Mouse (Mus musculus): Measurements from ENCODE around the gene Tuba1a. TPM values are rescaled to one million over a fixed set of nuclear protein-coding genes. Genes with fewer than 3 reads are reported as not detected.

Tuba1a gene
- polyA plus RNA-seq (2012; ENCODE audit: insufficient read depth, insufficient read length, missing spikeins), result 125 and 132 TPM in 2 replicates

- Histone ChIP-seq H3K4me3 (ENCODE audit: insufficient read depth, low read depth, low read length) (peak within 1 kb of the TSS; percentile 95), H3K27ac (replicated peaks; ENCODE audit: low read depth, low read length) (peak within 1 kb of the TSS; percentile 96), H3K4me1 (ENCODE audit: control insufficient read depth, insufficient read depth, insufficient read length, low read length) (peaks cover 3% of the 10 kb centered on the region; the same call in 1 of the 2 replicates)
These were observed at the start of gene Tuba1a, which contains the start of gene Gm49450 for GRCm38 (mm10) chr15:98953401-98954356. TSS of gene Tuba1a (minus strand) at chr15:98953703. TSS of gene Gm49450 (minus strand) at chr15:98953551.

DNA sequence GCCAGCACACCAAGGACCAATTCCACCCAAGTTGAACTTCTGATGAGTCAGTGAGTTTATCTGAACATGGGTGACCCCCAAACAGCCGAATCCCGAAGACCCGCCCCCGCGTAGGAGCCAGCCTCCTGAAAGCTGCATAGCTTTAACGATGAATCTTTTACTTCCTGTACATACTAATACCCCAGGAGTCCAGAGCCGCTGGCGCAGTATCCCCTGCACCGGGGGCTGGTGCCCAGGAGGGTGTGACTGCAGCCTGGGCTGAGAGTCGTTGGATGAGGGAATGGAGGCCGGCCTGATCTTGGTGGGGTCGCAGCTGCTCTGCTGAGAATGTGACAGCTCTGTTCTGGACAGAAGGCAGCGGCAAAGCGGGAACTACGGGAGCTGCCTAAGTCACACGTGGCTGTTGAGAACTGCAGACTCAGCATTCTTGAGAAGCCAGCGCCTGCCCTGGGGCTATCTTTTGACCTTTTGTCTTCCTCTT lies 48.0 kb upstream of the Tuba1a start:
- Histone ChIP-seq H3K4me3 (ENCODE audit: insufficient read depth, low read depth, low read length) (peak overlapping the region; percentile 43), H3K27ac (replicated peaks; ENCODE audit: low read depth, low read length) (no peak overlapping the region), H3K4me1 (ENCODE audit: control insufficient read depth, insufficient read depth, insufficient read length, low read length) (peaks cover 4% of the 10 kb centered on the region)

GRCm38 (mm10) chr15:99000535-99001283 lies 47.2 kb upstream of the Tuba1a start:
- peaks cover 4% of the 10 kb centered on the region for H3K4me1 ChIP-seq (ENCODE audit: control insufficient read depth, insufficient read depth, insufficient read length, low read length)
- no peak overlapping the region for H3K27ac ChIP-seq (replicated peaks; ENCODE audit: low read depth, low read length)
- peak overlapping the region; percentile 20; the same call in 1 of the 2 replicates for H3K4me3 ChIP-seq (ENCODE audit: insufficient read depth, low read depth, low read length)

DNA sequence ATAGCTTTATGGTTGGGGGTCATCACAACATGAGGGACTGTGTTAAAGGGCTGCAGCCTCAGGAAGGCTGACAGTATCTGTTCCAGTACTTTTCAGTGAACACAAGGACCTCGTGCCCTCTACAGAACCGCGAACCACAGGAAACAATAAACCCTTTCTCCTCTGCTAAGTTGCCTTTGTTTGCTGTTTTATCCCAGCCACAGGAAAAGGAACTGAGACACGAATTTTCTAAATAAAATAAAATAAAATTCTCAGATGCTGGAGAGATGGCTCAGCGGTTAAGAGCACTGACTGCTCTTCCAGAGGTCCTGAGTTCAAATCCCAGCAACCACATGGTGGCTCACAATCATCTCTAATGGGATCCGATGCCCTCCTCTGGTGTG lies 45.3 kb upstream of the Tuba1a start:
- H3K27ac ChIP-seq (replicated peaks; ENCODE audit: low read depth, low read length), result no peak overlapping the region
- peaks cover 4% of the 10 kb centered on the region for H3K4me1 ChIP-seq (ENCODE audit: control insufficient read depth, insufficient read depth, insufficient read length, low read length)

DNA sequence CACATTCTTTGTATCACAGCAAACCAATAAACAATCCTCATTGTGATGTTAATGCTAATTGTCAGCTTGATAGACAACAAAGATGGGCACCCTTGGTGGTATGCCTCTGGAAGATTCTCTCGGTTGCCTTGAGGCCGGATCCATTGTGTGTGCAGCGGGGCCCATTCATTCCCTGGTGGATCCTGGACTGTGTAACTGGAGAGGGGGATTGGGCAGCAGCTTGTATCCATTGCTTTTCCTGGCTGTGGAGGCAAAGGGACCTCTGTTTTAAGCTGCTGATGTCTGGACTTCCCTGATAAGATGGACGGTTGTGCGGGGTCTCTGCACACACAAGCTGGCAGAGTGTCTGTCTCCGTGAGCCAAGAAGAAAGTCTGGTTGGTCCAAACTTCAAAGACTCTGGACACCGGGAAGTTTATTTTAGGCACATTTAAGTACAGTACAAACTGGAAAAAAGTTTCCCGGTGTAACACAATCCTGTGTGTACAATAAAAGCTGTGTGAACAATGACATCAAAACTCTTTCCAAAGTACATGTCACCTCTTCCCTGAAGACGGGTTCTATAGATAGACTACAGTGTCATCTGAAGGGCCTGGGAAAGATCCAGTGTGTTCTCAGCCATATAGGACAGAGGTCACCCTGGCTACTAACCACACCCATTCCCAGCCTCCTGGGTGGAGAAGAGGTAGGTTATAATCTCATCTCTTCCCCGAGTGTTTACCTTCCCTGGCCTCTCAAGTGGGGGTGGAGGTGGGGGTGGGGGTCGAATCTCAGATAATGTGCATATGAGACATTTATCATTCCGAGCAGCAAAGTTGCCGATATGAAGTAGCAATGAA lies 44.7 kb upstream of the Tuba1a start:
- no peak overlapping the region for H3K4me3 ChIP-seq (ENCODE audit: insufficient read depth, low read depth, low read length)
- peak overlapping the region; percentile 3; the same call in 1 of the 2 replicates for H3K27ac ChIP-seq (replicated peaks; ENCODE audit: low read depth, low read length)
- peaks cover 4% of the 10 kb centered on the region for H3K4me1 ChIP-seq (ENCODE audit: control insufficient read depth, insufficient read depth, insufficient read length, low read length)

More for the DNA sequence above, 45.3 kb upstream of the Tuba1a start:
- no peak overlapping the region for H3K4me3 ChIP-seq (ENCODE audit: insufficient read depth, low read depth, low read length)

GRCm38 (mm10) chr15:98996840-98997239 lies 43.3 kb upstream of the Tuba1a start:
- Histone ChIP-seq H3K4me1 (ENCODE audit: control insufficient read depth, insufficient read depth, insufficient read length, low read length) (peaks cover 10% of the 10 kb centered on the region), H3K4me3 (ENCODE audit: insufficient read depth, low read depth, low read length) (no peak overlapping the region), H3K27ac (replicated peaks; ENCODE audit: low read depth, low read length) (no peak overlapping the region)

- no peak overlapping the region for H3K4me3 ChIP-seq (ENCODE audit: insufficient read depth, low read depth, low read length)
- H3K4me1 ChIP-seq (ENCODE audit: control insufficient read depth, insufficient read depth, insufficient read length, low read length), result peaks cover 16% of the 10 kb centered on the region
These were observed 41.5 kb upstream of the Tuba1a start for GRCm38 (mm10) chr15:98994957-98995520.

DNA sequence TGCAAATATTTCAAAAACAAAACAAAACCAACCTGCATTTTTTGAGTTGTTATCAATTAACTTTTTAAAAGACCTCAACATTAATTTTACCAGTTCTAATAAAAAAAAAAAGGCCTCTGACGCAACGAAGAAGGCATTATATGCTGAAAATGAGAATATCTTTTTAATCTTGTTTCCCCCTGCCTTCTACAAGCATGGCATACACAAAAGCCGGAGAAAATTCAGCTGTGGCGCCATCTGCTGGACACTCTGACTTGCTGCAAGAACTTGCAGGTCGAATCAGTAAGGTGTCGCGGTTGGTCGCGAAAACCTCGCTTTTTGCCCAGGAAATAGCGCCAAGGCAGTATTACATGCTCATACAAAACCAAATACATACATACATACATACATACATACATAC lies 40.4 kb upstream of the Tuba1a start:
- Histone ChIP-seq H3K4me1 (ENCODE audit: control insufficient read depth, insufficient read depth, insufficient read length, low read length) (peaks cover 16% of the 10 kb centered on the region), H3K27ac (replicated peaks; ENCODE audit: low read depth, low read length) (no peak overlapping the region), H3K4me3 (ENCODE audit: insufficient read depth, low read depth, low read length) (no peak overlapping the region)

More at GRCm38 (mm10) chr15:98994957-98995520, 41.5 kb upstream of the Tuba1a start:
- H3K27ac ChIP-seq (replicated peaks; ENCODE audit: low read depth, low read length), result no peak overlapping the region

DNA sequence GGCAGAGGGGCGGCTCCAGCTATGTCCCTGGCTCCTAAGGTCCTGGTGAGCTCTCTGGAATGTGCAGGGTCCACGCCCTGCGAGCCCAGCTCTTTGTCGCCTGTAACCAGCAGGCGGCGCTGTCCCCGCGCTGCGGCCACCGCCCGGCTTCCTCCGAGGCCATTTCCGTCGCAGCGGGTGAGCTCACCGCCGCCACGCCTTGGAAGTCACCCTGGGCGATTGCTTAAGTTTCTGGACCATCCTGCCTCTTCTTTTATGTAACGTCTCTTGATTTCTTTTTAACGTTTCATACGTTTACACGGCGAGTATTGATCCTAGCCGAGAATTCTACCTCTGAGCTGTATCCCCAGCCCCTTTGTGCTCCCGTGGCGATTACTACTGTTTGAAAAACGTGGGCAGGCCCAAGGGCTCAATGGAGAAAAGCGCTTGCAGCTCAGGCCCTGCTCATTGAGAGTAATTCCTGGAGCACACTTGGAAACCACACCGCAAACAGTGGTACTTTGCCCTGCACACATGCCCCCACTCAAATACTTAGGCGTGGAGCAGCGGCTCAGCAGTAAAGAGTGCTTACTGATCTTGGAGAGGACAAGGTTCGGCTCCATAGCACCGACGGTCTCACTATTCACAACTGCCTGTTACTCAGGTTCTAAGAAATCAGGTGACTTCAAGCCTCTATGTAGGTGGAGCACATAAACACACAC lies 39.7 kb upstream of the Tuba1a start:
- peak overlapping the region; percentile 99 for H3K27ac ChIP-seq (replicated peaks; ENCODE audit: low read depth, low read length)
- H3K4me3 ChIP-seq (ENCODE audit: insufficient read depth, low read depth, low read length), result peak overlapping the region; percentile 65
- H3K4me1 ChIP-seq (ENCODE audit: control insufficient read depth, insufficient read depth, insufficient read length, low read length), result peaks cover 22% of the 10 kb centered on the region

DNA sequence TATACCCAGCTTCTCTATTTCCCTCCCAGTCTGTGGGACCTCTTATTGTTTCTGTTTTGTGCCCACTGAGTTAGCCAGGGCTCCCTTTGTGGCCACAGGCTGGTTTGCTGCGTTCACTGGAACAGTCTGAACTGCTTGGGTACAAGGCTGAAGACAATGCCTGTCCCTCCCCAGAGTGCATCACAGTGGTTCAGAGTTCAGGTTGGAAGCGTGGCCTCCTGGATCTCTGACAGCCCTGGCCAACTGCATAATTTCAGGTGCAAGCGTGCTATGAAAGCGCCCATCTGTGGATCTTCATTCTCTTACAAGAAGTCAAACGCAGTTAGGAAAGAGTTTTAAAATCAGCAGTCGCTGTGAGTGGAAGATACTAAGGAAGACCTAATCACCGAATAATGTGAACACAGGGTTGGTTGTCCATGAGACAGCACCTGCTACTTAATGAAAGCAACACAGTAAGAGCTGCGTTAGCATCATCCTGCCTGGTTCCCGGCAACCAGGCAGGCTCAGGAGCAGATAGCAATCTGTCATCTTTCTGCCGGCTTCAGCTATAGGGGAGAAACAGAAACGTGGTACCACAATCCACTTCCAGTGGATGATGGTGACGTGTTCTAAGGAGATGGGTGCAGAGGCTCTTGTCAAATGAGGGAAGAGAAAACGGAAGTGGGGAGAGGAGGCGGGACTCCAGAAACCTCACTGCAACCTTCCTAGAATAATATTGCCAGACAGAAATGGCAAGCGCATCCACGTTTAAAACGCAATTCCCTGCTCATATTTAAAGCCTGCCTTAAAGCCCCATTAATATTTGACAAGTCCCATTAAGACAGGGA lies 38.8 kb upstream of the Tuba1a start:
- peaks cover 20% of the 10 kb centered on the region for H3K4me1 ChIP-seq (ENCODE audit: control insufficient read depth, insufficient read depth, insufficient read length, low read length)
- H3K4me3 ChIP-seq (ENCODE audit: insufficient read depth, low read depth, low read length), result peak overlapping the region; percentile 45
- H3K27ac ChIP-seq (replicated peaks; ENCODE audit: low read depth, low read length), result peak overlapping the region; percentile 84

DNA sequence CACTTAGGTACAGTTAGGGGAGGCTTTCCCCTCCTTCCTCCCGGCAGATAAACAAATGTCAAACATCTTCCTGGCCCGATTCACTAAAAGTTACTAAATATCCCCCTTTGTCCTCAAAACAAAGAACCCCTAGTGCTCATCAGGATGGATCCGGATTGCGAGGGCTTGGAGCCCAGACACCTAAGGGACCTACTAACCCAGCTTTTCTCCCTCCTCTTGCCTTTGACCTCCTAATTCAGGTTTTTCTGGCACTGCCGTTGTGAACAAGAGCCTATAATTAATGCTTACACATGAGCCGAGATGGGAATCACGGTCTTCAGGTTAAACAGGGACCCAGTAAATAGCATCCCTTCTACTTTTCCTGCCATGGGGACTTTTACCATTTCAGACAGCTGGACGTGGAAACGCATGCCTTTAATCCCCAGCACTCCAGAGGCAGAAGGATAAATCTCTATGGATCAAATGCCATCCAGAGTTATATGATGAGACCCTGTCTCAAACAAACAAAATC lies 38.1 kb upstream of the Tuba1a start:
- peaks cover 24% of the 10 kb centered on the region for H3K4me1 ChIP-seq (ENCODE audit: control insufficient read depth, insufficient read depth, insufficient read length, low read length)
- no peak overlapping the region for H3K4me3 ChIP-seq (ENCODE audit: insufficient read depth, low read depth, low read length)
- peak overlapping the region; percentile 84 for H3K27ac ChIP-seq (replicated peaks; ENCODE audit: low read depth, low read length)

DNA sequence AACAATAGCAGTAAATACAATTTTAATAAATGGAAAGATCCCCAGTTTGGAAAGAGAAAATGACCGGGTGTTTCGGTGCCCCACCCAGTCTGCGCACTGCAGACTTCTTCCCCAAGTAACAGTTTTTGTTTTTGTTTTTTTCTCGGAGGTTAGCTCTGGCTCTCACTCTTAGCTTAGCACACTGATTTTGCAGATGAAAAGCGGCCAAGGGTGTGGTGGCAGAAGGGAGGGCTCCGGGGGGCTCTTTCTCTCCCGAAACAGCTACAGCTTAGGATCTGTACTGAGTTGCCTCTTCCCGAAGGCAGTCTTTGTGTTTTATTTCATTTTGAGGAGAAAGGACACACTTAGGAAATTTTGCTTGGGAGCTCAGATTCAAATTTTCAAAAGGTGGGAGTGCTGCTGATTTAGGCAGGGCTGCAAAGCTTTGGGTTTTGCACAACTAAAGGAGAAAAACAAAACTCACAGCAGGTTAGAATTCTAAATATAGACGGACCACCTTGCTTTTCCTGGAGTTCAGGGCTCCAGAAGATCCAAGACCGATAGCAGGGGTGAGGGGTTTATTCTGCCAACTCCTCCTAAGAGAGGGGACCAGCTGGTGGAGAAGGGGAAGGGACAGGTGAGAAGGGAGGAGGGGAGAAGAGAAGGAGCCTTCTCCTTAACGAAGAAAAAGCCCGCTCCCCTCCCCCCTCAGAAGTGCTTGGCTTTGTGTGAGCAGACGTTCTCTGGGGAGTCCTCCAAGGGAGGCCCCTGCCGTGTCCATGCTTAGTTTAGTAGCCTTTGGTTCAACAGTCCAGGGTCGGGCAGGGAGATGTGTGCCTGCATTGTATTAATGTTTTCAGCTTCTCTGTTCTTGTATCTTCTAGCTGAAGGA lies 37.4 kb upstream of the Tuba1a start:
- Histone ChIP-seq H3K4me1 (ENCODE audit: control insufficient read depth, insufficient read depth, insufficient read length, low read length) (peaks cover 24% of the 10 kb centered on the region), H3K27ac (replicated peaks; ENCODE audit: low read depth, low read length) (peak overlapping the region; percentile 84), H3K4me3 (ENCODE audit: insufficient read depth, low read depth, low read length) (no peak overlapping the region)

All from brown adipose tissue, adult 24 weeks (tissue).